Mouse (Mus musculus): ENCODE measurements at regions not wholly inside any gene's neighbourhood (a gene's known extent, or its start where the extent isn't known, plus 50 kb on each side); places are given as distances from the start of the nearest gene placed in this dataset.

GRCm38 (mm10) chr7:129794276-129794675, 202.6 kb downstream of the Wdr11 start:
- Histone ChIP-seq H3K4me3 (no peak overlapping the region), H3K36me3 (no peaks in the 10 kb centered on the region), H3K27me3 (replicated peaks) (no peaks in the 10 kb centered on the region), H3K4me2 (replicated peaks) (no peak overlapping the region), H3K27ac (no peak overlapping the region), H3K9ac (no peak overlapping the region), H3K9me3 (no peaks in the 10 kb centered on the region), H3K4me1 (peaks cover 6% of the 10 kb centered on the region)
- ATAC-seq (ENCODE audit: low FRiP score, low read depth), result no peak
- WGBS, result 69% methylated on average over 5 of the region's 5 CpGs

GRCm38 (mm10) chr7:129798525-129798924, 206.9 kb downstream of the Wdr11 start:
- Histone ChIP-seq H3K36me3 (no peaks in the 10 kb centered on the region), H3K4me3 (no peak overlapping the region), H3K27me3 (replicated peaks) (no peaks in the 10 kb centered on the region), H3K27ac (no peak overlapping the region), H3K4me2 (replicated peaks) (no peak overlapping the region), H3K9me3 (no peaks in the 10 kb centered on the region), H3K9ac (no peak overlapping the region), H3K4me1 (peaks cover 10% of the 10 kb centered on the region)
- WGBS, result 92% methylated on average over 5 of the region's 5 CpGs
- ATAC-seq (ENCODE audit: low FRiP score, low read depth), result no peak

- ATAC-seq (ENCODE audit: low FRiP score, low read depth), result no peak
- Histone ChIP-seq H3K4me3 (no peak overlapping the region), H3K27me3 (replicated peaks) (no peaks in the 10 kb centered on the region), H3K9me3 (no peaks in the 10 kb centered on the region), H3K36me3 (no peaks in the 10 kb centered on the region), H3K4me2 (replicated peaks) (no peak overlapping the region), H3K9ac (no peak overlapping the region), H3K4me1 (peaks cover 10% of the 10 kb centered on the region), H3K27ac (no peak overlapping the region)
- WGBS, result 74% methylated on average over 6 of the region's 6 CpGs
Measured at GRCm38 (mm10) chr7:129800461-129800867, 208.8 kb downstream of the Wdr11 start.

GRCm38 (mm10) chr7:129801431-129801847, 209.8 kb downstream of the Wdr11 start:
- no peak overlapping the region for H3K27ac ChIP-seq
- peaks cover 10% of the 10 kb centered on the region for H3K4me1 ChIP-seq
- H3K36me3 ChIP-seq, result no peaks in the 10 kb centered on the region
- no peak overlapping the region for H3K4me3 ChIP-seq
- no peaks in the 10 kb centered on the region for H3K27me3 ChIP-seq (replicated peaks)
- no peak overlapping the region for H3K9ac ChIP-seq
- ATAC-seq (ENCODE audit: low FRiP score, low read depth), result peak; percentile 41; the same call in 1 of the 2 replicates
- WGBS, result 47% methylated on average over 2 of the region's 2 CpGs
- H3K9me3 ChIP-seq, result no peaks in the 10 kb centered on the region
- no peak overlapping the region for H3K4me2 ChIP-seq (replicated peaks)

- no peak overlapping the region for H3K4me3 ChIP-seq
- no peak overlapping the region for H3K4me2 ChIP-seq (replicated peaks)
- no peaks in the 10 kb centered on the region for H3K9me3 ChIP-seq
- no peak for ATAC-seq (ENCODE audit: low FRiP score, low read depth)
- no peak overlapping the region for H3K9ac ChIP-seq
- peaks cover 10% of the 10 kb centered on the region for H3K4me1 ChIP-seq
- H3K27ac ChIP-seq, result no peak overlapping the region
- 83% methylated on average over 6 of the region's 6 CpGs for WGBS
- no peaks in the 10 kb centered on the region for H3K36me3 ChIP-seq
- H3K27me3 ChIP-seq (replicated peaks), result no peaks in the 10 kb centered on the region
Measured at GRCm38 (mm10) chr7:129802168-129802567, 210.5 kb downstream of the Wdr11 start.

- peaks cover 10% of the 10 kb centered on the region for H3K4me1 ChIP-seq
- 63% methylated on average over 5 of the region's 5 CpGs for WGBS
- no peak for ATAC-seq (ENCODE audit: low FRiP score, low read depth)
- no peaks in the 10 kb centered on the region for H3K27me3 ChIP-seq (replicated peaks)
- no peak overlapping the region for H3K27ac ChIP-seq
- no peak overlapping the region for H3K4me2 ChIP-seq (replicated peaks)
- H3K4me3 ChIP-seq, result no peak overlapping the region
- no peak overlapping the region for H3K9ac ChIP-seq
- H3K9me3 ChIP-seq, result no peaks in the 10 kb centered on the region
- no peaks in the 10 kb centered on the region for H3K36me3 ChIP-seq
Measured at GRCm38 (mm10) chr7:129805340-129805739, 213.7 kb downstream of the Wdr11 start.

GRCm38 (mm10) chr7:129810141-129810540, 218.5 kb downstream of the Wdr11 start:
- H3K27ac ChIP-seq, result no peak overlapping the region
- H3K9me3 ChIP-seq, result no peaks in the 10 kb centered on the region
- H3K9ac ChIP-seq, result no peak overlapping the region
- ATAC-seq (ENCODE audit: low FRiP score, low read depth), result no peak
- 67% methylated on average over 9 of the region's 9 CpGs for WGBS
- H3K27me3 ChIP-seq (replicated peaks), result no peaks in the 10 kb centered on the region
- no peak overlapping the region for H3K4me3 ChIP-seq
- no peaks in the 10 kb centered on the region for H3K4me1 ChIP-seq
- no peaks in the 10 kb centered on the region for H3K36me3 ChIP-seq
- no peak overlapping the region for H3K4me2 ChIP-seq (replicated peaks)

GRCm38 (mm10) chr7:129810565-129810964, 218.9 kb downstream of the Wdr11 start:
- H3K27ac ChIP-seq, result no peak overlapping the region
- no peak overlapping the region for H3K4me2 ChIP-seq (replicated peaks)
- no peaks in the 10 kb centered on the region for H3K27me3 ChIP-seq (replicated peaks)
- H3K36me3 ChIP-seq, result no peaks in the 10 kb centered on the region
- H3K4me3 ChIP-seq, result no peak overlapping the region
- WGBS, result 65% methylated on average over 4 of the region's 4 CpGs
- H3K9me3 ChIP-seq, result no peaks in the 10 kb centered on the region
- ATAC-seq (ENCODE audit: low FRiP score, low read depth), result no peak
- H3K4me1 ChIP-seq, result no peaks in the 10 kb centered on the region
- H3K9ac ChIP-seq, result no peak overlapping the region

- no peaks in the 10 kb centered on the region for H3K9me3 ChIP-seq
- no peak overlapping the region for H3K4me3 ChIP-seq
- H3K4me2 ChIP-seq (replicated peaks), result no peak overlapping the region
- WGBS, result 83% methylated on average over 6 of the region's 6 CpGs
- H3K27me3 ChIP-seq (replicated peaks), result no peaks in the 10 kb centered on the region
- H3K9ac ChIP-seq, result no peak overlapping the region
- ATAC-seq (ENCODE audit: low FRiP score, low read depth), result no peak
- H3K36me3 ChIP-seq, result no peaks in the 10 kb centered on the region
- no peak overlapping the region for H3K27ac ChIP-seq
- no peaks in the 10 kb centered on the region for H3K4me1 ChIP-seq
Measured at GRCm38 (mm10) chr7:129814149-129814860, 222.6 kb downstream of the Wdr11 start.

- 89% methylated on average over 2 of the region's 2 CpGs for WGBS
- no peaks in the 10 kb centered on the region for H3K4me1 ChIP-seq
- H3K27me3 ChIP-seq (replicated peaks), result no peaks in the 10 kb centered on the region
- H3K27ac ChIP-seq, result no peak overlapping the region
- no peaks in the 10 kb centered on the region for H3K36me3 ChIP-seq
- H3K4me3 ChIP-seq, result no peak overlapping the region
- no peak overlapping the region for H3K4me2 ChIP-seq (replicated peaks)
- no peak overlapping the region for H3K9ac ChIP-seq
- no peaks in the 10 kb centered on the region for H3K9me3 ChIP-seq
- ATAC-seq (ENCODE audit: low FRiP score, low read depth), result no peak
Measured at GRCm38 (mm10) chr7:129818833-129819232, 227.2 kb downstream of the Wdr11 start.

- 80% methylated on average over 5 of the region's 5 CpGs for WGBS
- ATAC-seq (ENCODE audit: low FRiP score, low read depth), result no peak
Measured at GRCm38 (mm10) chr7:129819651-129820050, 228.0 kb downstream of the Wdr11 start.

GRCm38 (mm10) chr7:129828970-129829369, 237.3 kb downstream of the Wdr11 start:
- Histone ChIP-seq H3K4me1 (no peaks in the 10 kb centered on the region), H3K27ac (no peak overlapping the region), H3K4me3 (no peak overlapping the region), H3K9ac (no peak overlapping the region), H3K36me3 (no peaks in the 10 kb centered on the region), H3K27me3 (replicated peaks) (no peaks in the 10 kb centered on the region), H3K4me2 (replicated peaks) (no peak overlapping the region), H3K9me3 (no peaks in the 10 kb centered on the region)
- WGBS, result 84% methylated on average over 1 of the region's 1 CpGs
- ATAC-seq (ENCODE audit: low FRiP score, low read depth), result no peak

More at GRCm38 (mm10) chr7:129819651-129820050, 228.0 kb downstream of the Wdr11 start:
- Histone ChIP-seq H3K27me3 (replicated peaks) (no peaks in the 10 kb centered on the region), H3K27ac (no peak overlapping the region), H3K4me3 (no peak overlapping the region), H3K9ac (no peak overlapping the region), H3K4me1 (no peaks in the 10 kb centered on the region), H3K9me3 (no peaks in the 10 kb centered on the region), H3K4me2 (replicated peaks) (no peak overlapping the region), H3K36me3 (no peaks in the 10 kb centered on the region)

GRCm38 (mm10) chr7:129832830-129833229, 241.2 kb downstream of the Wdr11 start:
- no peaks in the 10 kb centered on the region for H3K9me3 ChIP-seq
- H3K4me2 ChIP-seq (replicated peaks), result no peak overlapping the region
- no peaks in the 10 kb centered on the region for H3K27me3 ChIP-seq (replicated peaks)
- WGBS, result 89% methylated on average over 8 of the region's 8 CpGs
- H3K4me1 ChIP-seq, result no peaks in the 10 kb centered on the region
- no peak overlapping the region for H3K4me3 ChIP-seq
- H3K36me3 ChIP-seq, result no peaks in the 10 kb centered on the region
- no peak overlapping the region for H3K9ac ChIP-seq
- no peak for ATAC-seq (ENCODE audit: low FRiP score, low read depth)
- H3K27ac ChIP-seq, result no peak overlapping the region

Data from neural tube, embryonic 12.5 days (tissue).